Mouse (Mus musculus): Measurements from ENCODE around the gene Btrc. TPM values are rescaled to one million over a fixed set of nuclear protein-coding genes. Genes with fewer than 3 reads are reported as not detected.

Btrc gene
- polyA plus RNA-seq, 2 experiments: 41.5 to 44.1 TPM

GRCm38 (mm10) chr19:45529294-45529693 is 165.8 kb downstream of the Btrc start:
- no peak for ATAC-seq (ENCODE audit: low FRiP score, low read depth)
- Histone ChIP-seq H3K27me3 (ENCODE audit: control insufficient read depth, insufficient read depth, low read length) (no peaks in the 10 kb centered on the region), H3K9ac (ENCODE audit: low read depth, low read length, severe bottlenecking) (no peak overlapping the region), H3K4me2 (replicated peaks; ENCODE audit: low read depth, low read length, severe bottlenecking) (no peak overlapping the region), H3K36me3 (ENCODE audit: control insufficient read depth, insufficient read depth, low read length) (peaks cover 45% of the 10 kb centered on the region), H3K27ac (replicated peaks; ENCODE audit: low read depth, low read length) (no peak overlapping the region), H3K4me3 (replicated peaks; ENCODE audit: low read length) (no peak overlapping the region), H3K9me3 (ENCODE audit: control insufficient read depth, low read length) (no peaks in the 10 kb centered on the region), H3K4me1 (ENCODE audit: control insufficient read depth, insufficient read depth, low read length) (0 out of 2 replicates have a peak, but pooled peaks cover 1% of the 10 kb centered on the region)
- no peak for TF ChIP-seq POLR2A (IDR thresholded peaks at IDR 0.05; ENCODE audit: borderline replicate concordance, extremely low read depth, insufficient read depth, insufficient read length)
- DNase-seq (ENCODE audit: low spot score): no peak
- 76% methylated on average over 4 of the region's 5 CpGs for WGBS

GRCm38 (mm10) chr19:45530200-45530995 is 166.9 kb downstream of the Btrc start:
- no peak overlapping the region for H3K27ac ChIP-seq (replicated peaks; ENCODE audit: low read depth, low read length)
- 0 out of 2 replicates have a peak, but pooled peaks cover 6% of the 10 kb centered on the region for H3K4me1 ChIP-seq (ENCODE audit: control insufficient read depth, insufficient read depth, low read length)
- no peak overlapping the region for H3K4me2 ChIP-seq (replicated peaks; ENCODE audit: low read depth, low read length, severe bottlenecking)
- no peaks in the 10 kb centered on the region for H3K9me3 ChIP-seq (ENCODE audit: control insufficient read depth, low read length)
- ATAC-seq (ENCODE audit: low FRiP score, low read depth) (no peak), DNase-seq (ENCODE audit: low spot score) (no peak)
- H3K27me3 ChIP-seq (ENCODE audit: control insufficient read depth, insufficient read depth, low read length): no peaks in the 10 kb centered on the region
- no peak overlapping the region for H3K4me3 ChIP-seq (replicated peaks; ENCODE audit: low read length)
- no peak overlapping the region for H3K9ac ChIP-seq (ENCODE audit: low read depth, low read length, severe bottlenecking)
- peaks cover 42% of the 10 kb centered on the region for H3K36me3 ChIP-seq (ENCODE audit: control insufficient read depth, insufficient read depth, low read length)
- TF ChIP-seq POLR2A (IDR thresholded peaks at IDR 0.05; ENCODE audit: borderline replicate concordance, extremely low read depth, insufficient read depth, insufficient read length): no peak
- WGBS: 73% methylated on average over 15 of the region's 15 CpGs

- H3K27ac ChIP-seq (replicated peaks; ENCODE audit: low read depth, low read length): no peak overlapping the region
- no peaks in the 10 kb centered on the region for H3K27me3 ChIP-seq (ENCODE audit: control insufficient read depth, insufficient read depth, low read length)
- no peak overlapping the region for H3K4me3 ChIP-seq (replicated peaks; ENCODE audit: low read length)
- no peak for TF ChIP-seq POLR2A (IDR thresholded peaks at IDR 0.05; ENCODE audit: borderline replicate concordance, extremely low read depth, insufficient read depth, insufficient read length)
- WGBS: 41% methylated on average over 6 of the region's 6 CpGs
- H3K4me1 ChIP-seq (ENCODE audit: control insufficient read depth, insufficient read depth, low read length): 0 out of 2 replicates have a peak, but pooled peaks cover 6% of the 10 kb centered on the region
- H3K9ac ChIP-seq (ENCODE audit: low read depth, low read length, severe bottlenecking): no peak overlapping the region
- DNase-seq (ENCODE audit: low spot score): no peak
- H3K9me3 ChIP-seq (ENCODE audit: control insufficient read depth, low read length): no peaks in the 10 kb centered on the region
- H3K36me3 ChIP-seq (ENCODE audit: control insufficient read depth, insufficient read depth, low read length): peaks cover 38% of the 10 kb centered on the region
- ATAC-seq (ENCODE audit: low FRiP score, low read depth): no peak
- no peak overlapping the region for H3K4me2 ChIP-seq (replicated peaks; ENCODE audit: low read depth, low read length, severe bottlenecking)
These were observed 168.0 kb downstream of the Btrc start for GRCm38 (mm10) chr19:45531554-45531953.

- Histone ChIP-seq H3K4me1 (ENCODE audit: control insufficient read depth, insufficient read depth, low read length) (0 out of 2 replicates have a peak, but pooled peaks cover 6% of the 10 kb centered on the region), H3K27me3 (ENCODE audit: control insufficient read depth, insufficient read depth, low read length) (no peaks in the 10 kb centered on the region), H3K9me3 (ENCODE audit: control insufficient read depth, low read length) (no peaks in the 10 kb centered on the region), H3K9ac (ENCODE audit: low read depth, low read length, severe bottlenecking) (no peak overlapping the region), H3K27ac (replicated peaks; ENCODE audit: low read depth, low read length) (no peak overlapping the region), H3K4me2 (replicated peaks; ENCODE audit: low read depth, low read length, severe bottlenecking) (no peak overlapping the region), H3K36me3 (ENCODE audit: control insufficient read depth, insufficient read depth, low read length) (peaks cover 18% of the 10 kb centered on the region), H3K4me3 (replicated peaks; ENCODE audit: low read length) (no peak overlapping the region)
- 70% methylated on average over 7 of the region's 7 CpGs for WGBS
- ATAC-seq (ENCODE audit: low FRiP score, low read depth) (no peak), DNase-seq (ENCODE audit: low spot score) (no peak)
- TF ChIP-seq POLR2A (IDR thresholded peaks at IDR 0.05; ENCODE audit: borderline replicate concordance, extremely low read depth, insufficient read depth, insufficient read length): no peak
These were observed 170.1 kb downstream of the Btrc start for GRCm38 (mm10) chr19:45533617-45534016.

GRCm38 (mm10) chr19:45535214-45535735 is 171.7 kb downstream of the Btrc start:
- H3K9ac ChIP-seq (ENCODE audit: low read depth, low read length, severe bottlenecking): no peak overlapping the region
- no peak overlapping the region for H3K4me2 ChIP-seq (replicated peaks; ENCODE audit: low read depth, low read length, severe bottlenecking)
- WGBS: 42% methylated on average over 8 of the region's 8 CpGs
- H3K4me1 ChIP-seq (ENCODE audit: control insufficient read depth, insufficient read depth, low read length): 0 out of 2 replicates have a peak, but pooled peaks cover 6% of the 10 kb centered on the region
- no peaks in the 10 kb centered on the region for H3K9me3 ChIP-seq (ENCODE audit: control insufficient read depth, low read length)
- ATAC-seq (ENCODE audit: low FRiP score, low read depth) (no peak), DNase-seq (ENCODE audit: low spot score) (no peak)
- no peak overlapping the region for H3K4me3 ChIP-seq (replicated peaks; ENCODE audit: low read length)
- no peaks in the 10 kb centered on the region for H3K27me3 ChIP-seq (ENCODE audit: control insufficient read depth, insufficient read depth, low read length)
- no peak overlapping the region for H3K27ac ChIP-seq (replicated peaks; ENCODE audit: low read depth, low read length)
- TF ChIP-seq POLR2A (IDR thresholded peaks at IDR 0.05; ENCODE audit: borderline replicate concordance, extremely low read depth, insufficient read depth, insufficient read length): no peak
- peaks cover 4% of the 10 kb centered on the region; the same call in 1 of the 2 replicates for H3K36me3 ChIP-seq (ENCODE audit: control insufficient read depth, insufficient read depth, low read length)

Measured in limb, embryonic 14.5 days (tissue).